Mouse (Mus musculus) ES-Bruce4 (cell line): ENCODE measurements around the gene Slbp.

Experiments used
- CTCF ChIP-seq: IDR thresholded peaks from one replicate; pipeline ENCODE4 v1.8.1; 2011; ENCODE audit warnings: low read depth, low read length
- EP300 ChIP-seq: IDR thresholded peaks from 2 replicates; pipeline ENCODE4 v1.6.1; 2011; ENCODE audit warnings: low read depth, low read length; ENCODE audit not compliant: insufficient read depth
- POLR2A ChIP-seq: IDR thresholded peaks from one replicate; pipeline ENCODE4 v1.8.1; 2011; ENCODE audit warnings: low read length; ENCODE audit not compliant: insufficient read depth

DNA sequence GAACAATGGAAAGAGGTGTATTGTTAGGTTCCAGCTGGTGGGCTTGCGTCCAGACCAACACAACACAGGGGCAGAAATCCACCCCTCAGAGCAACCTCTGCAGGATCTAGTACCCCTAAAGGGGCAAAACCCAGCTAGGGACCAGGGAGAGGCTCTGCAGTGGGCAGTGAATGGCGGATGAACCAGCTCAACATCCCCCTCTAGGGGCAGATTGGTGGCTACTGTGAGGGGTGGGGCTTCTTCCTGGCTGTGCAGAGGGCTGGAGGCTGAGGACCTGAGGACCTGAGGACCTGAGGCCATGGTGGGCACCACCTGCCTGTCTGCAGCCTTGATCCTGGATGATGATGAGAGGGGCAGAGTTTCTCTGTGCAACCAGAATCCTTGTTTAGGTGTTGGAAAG is 58.8 kb downstream of the Slbp start:
- peak; percentile 69 for TF ChIP-seq CTCF
- TF ChIP-seq POLR2A = no peak
- no peak for TF ChIP-seq EP300
